ENCODE assay signal across 20 mouse cellular contexts in the genomic region with DNA sequence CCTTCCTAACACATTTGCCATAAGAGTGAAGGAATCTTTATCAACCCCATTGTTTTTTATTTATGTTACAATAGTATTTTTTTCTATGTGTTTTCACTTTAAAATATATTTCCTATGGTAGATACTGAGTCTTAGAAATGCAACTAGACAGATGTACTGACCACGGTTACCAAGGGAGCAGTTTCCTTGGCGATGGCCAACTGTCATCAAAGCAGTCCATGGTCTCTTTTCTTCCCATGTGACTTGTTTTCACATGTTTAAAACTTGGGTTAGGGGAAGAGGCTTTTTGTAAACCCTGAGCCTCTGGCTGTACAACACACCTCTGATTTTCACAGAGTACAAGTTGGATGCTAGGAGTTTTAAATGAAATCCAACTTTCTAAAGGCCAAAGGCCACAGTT.
A peak's percentile ranks its signal among the peaks of the same experiment; 100 is the strongest.
DNase-seq lines count a peak whose midpoint lies in the region; ATAC-seq and TF ChIP-seq lines count a peak whose summit lies in the region.
"Had no signal": no experiment of that assay in that cellular context is flagged by ENCODE, and none has a peak within 500 bp of the region (broad histone marks: within the 10 kb centered on the region; RNA-seq: fewer than 3 reads in every experiment).

No protein-coding gene starts in this region.

- no peak for ATAC-seq in forebrain, postnatal 0 days
- ATAC-seq in forebrain, embryonic 14.5 days, result no peak
- ATAC-seq in midbrain, embryonic 11.5 days (ENCODE audit: low FRiP score), result no peak
- no peak for ATAC-seq in midbrain, embryonic 16.5 days
- ATAC-seq in liver, embryonic 12.5 days, result no peak
- ATAC-seq: activated CD4-positive, CD25-positive, alpha-beta regulatory T cell, adult 4 months; intestine, embryonic 16.5 days; Patski had no signal

- TF ChIP-seq POLR2A in CH12.LX (IDR thresholded peaks at IDR 0.05; ENCODE audit: low read depth, low read length), result no peak
- TF ChIP-seq POLR2A in brain, embryonic 14.5 days (IDR thresholded peaks at IDR 0.05; ENCODE audit: borderline replicate concordance, extremely low read depth, insufficient read depth, insufficient read length, poor library complexity, severe bottlenecking), result no peak

- in situ Hi-C loops in CH12.LX (cut with MboI; ENCODE audit: low pct_ligation_motif_present, low pct_unique_long_range_greater_than_20kb, low sequenced_read_pairs), result no loop called here

- H3K9ac ChIP-seq in forebrain, postnatal 0 days, result no peak overlapping the region
- no peak overlapping the region for H3K9ac ChIP-seq in forebrain, embryonic 14.5 days (ENCODE audit: low read length)
- no peak overlapping the region for H3K9ac ChIP-seq in midbrain, embryonic 11.5 days (ENCODE audit: low read length)
- no peak overlapping the region for H3K9ac ChIP-seq in midbrain, embryonic 16.5 days (ENCODE audit: low read depth, low read length)
- H3K9ac ChIP-seq in CH12.LX (ENCODE audit: insufficient read depth, low read depth), result no peak overlapping the region
- no peak overlapping the region for H3K9ac ChIP-seq in liver, embryonic 12.5 days
- H3K9ac ChIP-seq: embryonic facial prominence, embryonic 13.5 days; forebrain, embryonic 12.5 days; heart, embryonic 13.5 days; hindbrain, embryonic 14.5 days had no signal

- no peak for TF ChIP-seq RAD21 in CH12.LX (IDR thresholded peaks at IDR 0.05; ENCODE audit: low read depth, low read length)

- no peaks in the 10 kb centered on the region for H3K4me1 ChIP-seq in forebrain, postnatal 0 days (ENCODE audit: insufficient read depth)
- H3K4me1 ChIP-seq in forebrain, embryonic 14.5 days (ENCODE audit: control insufficient read depth, insufficient read depth, low read length), result no peaks in the 10 kb centered on the region
- no peaks in the 10 kb centered on the region for H3K4me1 ChIP-seq in midbrain, embryonic 11.5 days (ENCODE audit: control insufficient read depth, insufficient read depth, low read length)
- no peaks in the 10 kb centered on the region for H3K4me1 ChIP-seq in midbrain, embryonic 16.5 days (ENCODE audit: control insufficient read depth, insufficient read depth, low read length)
- H3K4me1 ChIP-seq in CH12.LX (ENCODE audit: control insufficient read depth in 1 of 2, insufficient read depth in 2 of 2), result no peaks in the 10 kb centered on the region
- no peaks in the 10 kb centered on the region for H3K4me1 ChIP-seq in liver, embryonic 12.5 days
- H3K4me1 ChIP-seq: embryonic facial prominence, embryonic 13.5 days; forebrain, embryonic 12.5 days; heart, embryonic 13.5 days had no signal

- H3K36me3 ChIP-seq in forebrain, postnatal 0 days (ENCODE audit: insufficient read depth), result no peaks in the 10 kb centered on the region
- no peaks in the 10 kb centered on the region for H3K36me3 ChIP-seq in forebrain, embryonic 14.5 days (ENCODE audit: control insufficient read depth, insufficient read depth, low read length)
- H3K36me3 ChIP-seq in midbrain, embryonic 11.5 days (ENCODE audit: control insufficient read depth, insufficient read depth, low read length), result no peaks in the 10 kb centered on the region
- no peaks in the 10 kb centered on the region for H3K36me3 ChIP-seq in midbrain, embryonic 16.5 days (ENCODE audit: control insufficient read depth, insufficient read depth, low read length)
- H3K36me3 ChIP-seq in CH12.LX (replicated peaks in 1 of 2; ENCODE audit: control insufficient read depth in 1 of 2, insufficient read depth in 1 of 2, low read length in 1 of 2), result no peaks in the 10 kb centered on the region
- H3K36me3 ChIP-seq in liver, embryonic 12.5 days, result no peaks in the 10 kb centered on the region
- H3K36me3 ChIP-seq: embryonic facial prominence, embryonic 13.5 days; forebrain, embryonic 12.5 days; heart, embryonic 13.5 days had no signal

- WGBS in forebrain, postnatal 0 days, result 70% methylated on average over 2 of the region's 2 CpGs
- 83% methylated on average over 2 of the region's 2 CpGs for WGBS in forebrain, embryonic 14.5 days
- 80% methylated on average over 2 of the region's 2 CpGs for WGBS in midbrain, embryonic 11.5 days
- 68% methylated on average over 2 of the region's 2 CpGs for WGBS in midbrain, embryonic 16.5 days
- WGBS in liver, embryonic 12.5 days (ENCODE audit: insufficient replicate concordance), result 68% methylated on average over 2 of the region's 2 CpGs

- TF ChIP-seq CTCF in forebrain, postnatal 0 days (IDR thresholded peaks at IDR 0.05; ENCODE audit: low read depth), result no peak
- TF ChIP-seq CTCF in CH12.LX (conservative IDR thresholded peaks at IDR 0.05 in 1 of 2, IDR thresholded peaks at IDR 0.05 in 1 of 2; ENCODE audit: low read depth in 2 of 2, low read length in 2 of 2), result no peak
- TF ChIP-seq CTCF in brain, embryonic 14.5 days (IDR thresholded peaks at IDR 0.05; ENCODE audit: borderline replicate concordance, extremely low read depth, insufficient read depth, insufficient read length), result no peak

- peak; percentile 20 for DNase-seq in forebrain, postnatal 0 days
- no peak for DNase-seq in forebrain, embryonic 14.5 days (ENCODE audit: low spot score)
- DNase-seq in midbrain, embryonic 11.5 days (ENCODE audit: low spot score, missing footprints), result peak; percentile 88
- peak; percentile 6 for DNase-seq in CH12.LX (ENCODE audit: extremely low read depth)
- peak; percentile 25 for DNase-seq in brain, embryonic 14.5 days (ENCODE audit: low read depth)
- DNase-seq: adrenal gland, postnatal 14 days; cerebellum, adult 18-20 months; cerebellum, adult 9-11 months; cerebellum, postnatal 36 days; gastrocnemius, postnatal 36 days; heart, postnatal 36 days had no signal

- 0 out of 2 replicates have a peak, but pooled peaks cover 4% of the 10 kb centered on the region for H3K27me3 ChIP-seq in forebrain, postnatal 0 days (ENCODE audit: insufficient read depth, low read length)
- no peaks in the 10 kb centered on the region; the same call in 1 of the 2 replicates for H3K27me3 ChIP-seq in forebrain, embryonic 14.5 days (replicated peaks; ENCODE audit: control insufficient read depth, insufficient read depth, low read length)
- H3K27me3 ChIP-seq in midbrain, embryonic 11.5 days (ENCODE audit: control insufficient read depth, insufficient read depth, low read length), result no peaks in the 10 kb centered on the region
- H3K27me3 ChIP-seq in midbrain, embryonic 16.5 days (ENCODE audit: control insufficient read depth, insufficient read depth, low read depth, low read length), result no peaks in the 10 kb centered on the region
- H3K27me3 ChIP-seq in CH12.LX (replicated peaks), result no peaks in the 10 kb centered on the region
- no peaks in the 10 kb centered on the region for H3K27me3 ChIP-seq in liver, embryonic 12.5 days (replicated peaks)
- H3K27me3 ChIP-seq: embryonic facial prominence, embryonic 13.5 days; heart, embryonic 13.5 days; Patski had no signal

- H3K27ac ChIP-seq in forebrain, postnatal 0 days (ENCODE audit: low read depth, low read length), result no peak overlapping the region
- no peak overlapping the region for H3K27ac ChIP-seq in forebrain, embryonic 14.5 days (ENCODE audit: low read depth, low read length)
- no peak overlapping the region for H3K27ac ChIP-seq in midbrain, embryonic 11.5 days (ENCODE audit: low read depth, low read length)
- H3K27ac ChIP-seq in midbrain, embryonic 16.5 days (ENCODE audit: low read length), result no peak overlapping the region
- H3K27ac ChIP-seq in CH12.LX (ENCODE audit: insufficient read depth, low read depth), result no peak overlapping the region
- H3K27ac ChIP-seq in liver, embryonic 12.5 days, result no peak overlapping the region
- H3K27ac ChIP-seq: embryonic facial prominence, embryonic 13.5 days; forebrain, embryonic 12.5 days; heart, embryonic 13.5 days; hindbrain, embryonic 14.5 days had no signal

- no peak overlapping the region for H3K4me2 ChIP-seq in forebrain, postnatal 0 days (ENCODE audit: low read depth)
- no peak overlapping the region for H3K4me2 ChIP-seq in forebrain, embryonic 14.5 days (ENCODE audit: low read length)
- H3K4me2 ChIP-seq in midbrain, embryonic 11.5 days, result no peak overlapping the region
- H3K4me2 ChIP-seq in midbrain, embryonic 16.5 days (ENCODE audit: low read length), result no peak overlapping the region
- H3K4me2 ChIP-seq in CH12.LX (ENCODE audit: insufficient read depth, low read depth, poor library complexity, severe bottlenecking), result no peak overlapping the region
- no peak overlapping the region for H3K4me2 ChIP-seq in liver, embryonic 12.5 days
- H3K4me2 ChIP-seq: embryonic facial prominence, embryonic 13.5 days; forebrain, embryonic 12.5 days; heart, embryonic 13.5 days; hindbrain, embryonic 14.5 days had no signal

- H3K4me3 ChIP-seq in forebrain, postnatal 0 days (ENCODE audit: low read depth, low read length), result no peak overlapping the region
- H3K4me3 ChIP-seq in forebrain, embryonic 14.5 days (ENCODE audit: low read depth, low read length), result no peak overlapping the region
- H3K4me3 ChIP-seq in midbrain, embryonic 11.5 days (ENCODE audit: low read depth, low read length), result no peak overlapping the region
- H3K4me3 ChIP-seq in midbrain, embryonic 16.5 days (ENCODE audit: low read depth, low read length), result no peak overlapping the region
- H3K4me3 ChIP-seq in CH12.LX (replicated peaks in 1 of 3; ENCODE audit: low read depth in 2 of 3, low read length in 2 of 3, poor library complexity in 1 of 3), result no peak overlapping the region
- H3K4me3 ChIP-seq in liver, embryonic 12.5 days, result no peak overlapping the region
- H3K4me3 ChIP-seq: embryonic facial prominence, embryonic 13.5 days; forebrain, embryonic 12.5 days; heart, embryonic 13.5 days had no signal

- TF ChIP-seq EP300 in CH12.LX (IDR thresholded peaks at IDR 0.05; ENCODE audit: low read length), result no peak

- H3K9me3 ChIP-seq in forebrain, postnatal 0 days (ENCODE audit: low read length), result no peaks in the 10 kb centered on the region
- no peaks in the 10 kb centered on the region for H3K9me3 ChIP-seq in forebrain, embryonic 14.5 days (replicated peaks; ENCODE audit: control insufficient read depth, low read length)
- H3K9me3 ChIP-seq in midbrain, embryonic 11.5 days (ENCODE audit: control insufficient read depth, low read length), result no peaks in the 10 kb centered on the region
- H3K9me3 ChIP-seq in midbrain, embryonic 16.5 days (replicated peaks; ENCODE audit: control insufficient read depth, low read length, poor library complexity, severe bottlenecking), result no peaks in the 10 kb centered on the region
- H3K9me3 ChIP-seq in CH12.LX (replicated peaks; ENCODE audit: low read length), result no peaks in the 10 kb centered on the region
- no peaks in the 10 kb centered on the region for H3K9me3 ChIP-seq in liver, embryonic 12.5 days (replicated peaks)
- H3K9me3 ChIP-seq: embryonic facial prominence, embryonic 13.5 days; forebrain, embryonic 12.5 days; heart, embryonic 13.5 days had no signal

- H3K79me2 ChIP-seq in CH12.LX (replicated peaks; ENCODE audit: control insufficient read depth, extremely low read depth, insufficient read depth, poor library complexity, severe bottlenecking), result no peaks in the 10 kb centered on the region

- dilution Hi-C loops in CH12.LX (cut with MboI; ENCODE audit: extremely low pct_ligation_motif_present, extremely low pct_unique_long_range_greater_than_20kb, low sequenced_read_pairs), result no loop called here

TF ChIP-seq in CH12.LX, 34 proteins besides CTCF, POLR2A, EP300 and RAD21 (continues in another document):
- TF ChIP-seq ZNF384 (IDR thresholded peaks at IDR 0.05; ENCODE audit: low read depth, low read length), result no peak
- TF ChIP-seq TBP (conservative IDR thresholded peaks at IDR 0.05; ENCODE audit: low read depth, low read length), result no peak
- TF ChIP-seq CHD1 (IDR thresholded peaks at IDR 0.05; ENCODE audit: low read depth, low read length), result no peak
- no peak for TF ChIP-seq NELFE (IDR thresholded peaks at IDR 0.05; ENCODE audit: low read depth, low read length)
